Mouse (Mus musculus) small intestine, adult 2 months (tissue): ENCODE measurements around the gene Rpap2. TPM values are rescaled to one million over a fixed set of nuclear protein-coding genes. Genes with fewer than 3 reads are reported as not detected.

Experiments
- H3K27ac ChIP-seq: fragments of 200-500 bp; 2 replicates; pipeline ENCODE4 v1.5.1; 2012; ENCODE audit warnings: low read depth, low read length, control low read depth, inconsistent platforms; ENCODE audit not compliant: insufficient read depth
- H3K27me3 ChIP-seq: fragments of 200-500 bp; 2 replicates; pipeline ENCODE4 v1.6.1; 2012; ENCODE audit warnings: mild to moderate bottlenecking, moderate library complexity, low read length, inconsistent platforms; ENCODE audit not compliant: control insufficient read depth, insufficient read depth
- H3K36me3 ChIP-seq: fragments of 200-500 bp; 2 replicates; pipeline ENCODE4 v1.6.1; 2012; ENCODE audit warnings: mild to moderate bottlenecking, low read length, control low read depth, inconsistent platforms; ENCODE audit not compliant: control insufficient read depth, insufficient read depth
- H3K4me1 ChIP-seq: fragments of 200-500 bp; 2 replicates; pipeline ENCODE4 v1.6.1; 2012; ENCODE audit warnings: low read length, inconsistent platforms, mixed read lengths; ENCODE audit not compliant: control insufficient read depth, insufficient read depth, insufficient read length
- H3K4me3 ChIP-seq: fragments of 200-500 bp; 2 replicates; pipeline ENCODE4 v1.5.1; 2012; ENCODE audit warnings: low read depth, mild to moderate bottlenecking, control low read depth, inconsistent platforms, low read length, moderate library complexity
- CTCF ChIP-seq: fragments of 200-500 bp; IDR thresholded peaks from 2 replicates; pipeline ENCODE4 v1.5.1; 2012; ENCODE audit warnings: low read depth, mild to moderate bottlenecking, control low read depth, inconsistent platforms, low read length, moderate library complexity, mixed read lengths; ENCODE audit not compliant: insufficient replicate concordance, insufficient read length; ENCODE audit errors: extremely low read depth
- POLR2A ChIP-seq: fragments of 200-500 bp; IDR thresholded peaks from 2 replicates; pipeline ENCODE4 v1.6.1; 2012; ENCODE audit warnings: low read depth, mild to moderate bottlenecking, control low read depth, inconsistent platforms, low read length, moderate library complexity
- WGBS: fragments of 180-500 bp; shearing (Covaris S2); methylation state at CpG from one replicate; pipeline ENCODE4 v1.1.7; 2018; 5-methylcytosine and 5-hydroxymethylcytosine counted together
- polyA plus RNA-seq: library from polyadenylated mRNA; depleted of rRNA; stranded (reverse); fragments of >200 nt; gene quantifications from 2 replicates; pipeline ENCODE4 v1.2.3, GENCODE M21; 2012

The Rpap2 gene
- polyA plus RNA-seq, 1 experiment = 0.35 TPM

DNA sequence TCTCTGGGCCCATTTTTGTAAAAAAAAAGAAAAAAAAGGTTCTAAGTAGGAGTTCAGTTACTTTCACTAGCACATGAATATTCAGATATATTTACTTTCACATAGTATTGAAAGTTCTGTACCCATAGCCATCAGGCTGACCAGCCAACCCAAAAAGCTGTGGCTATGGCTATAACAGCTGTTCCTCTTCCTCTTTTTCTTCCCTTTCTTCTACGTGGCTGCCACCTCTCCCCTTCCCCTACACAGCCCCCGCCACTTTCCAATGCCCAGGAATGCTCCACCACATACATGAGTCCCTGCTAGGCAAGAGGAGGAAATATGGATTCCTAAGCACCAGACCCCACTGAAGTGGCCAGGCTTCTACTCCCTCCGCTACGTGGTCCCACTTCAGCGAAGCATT, 84.1 kb downstream of the Rpap2 start:
- WGBS = 77% methylated on average over 5 of the region's 5 CpGs
- no peak overlapping the region for H3K27ac ChIP-seq
- H3K36me3 ChIP-seq = no peaks in the 10 kb centered on the region
- H3K27me3 ChIP-seq = no peaks in the 10 kb centered on the region
- no peak overlapping the region for H3K4me3 ChIP-seq
- TF ChIP-seq POLR2A = no peak
- no peak for TF ChIP-seq CTCF
- no peaks in the 10 kb centered on the region for H3K4me1 ChIP-seq

DNA sequence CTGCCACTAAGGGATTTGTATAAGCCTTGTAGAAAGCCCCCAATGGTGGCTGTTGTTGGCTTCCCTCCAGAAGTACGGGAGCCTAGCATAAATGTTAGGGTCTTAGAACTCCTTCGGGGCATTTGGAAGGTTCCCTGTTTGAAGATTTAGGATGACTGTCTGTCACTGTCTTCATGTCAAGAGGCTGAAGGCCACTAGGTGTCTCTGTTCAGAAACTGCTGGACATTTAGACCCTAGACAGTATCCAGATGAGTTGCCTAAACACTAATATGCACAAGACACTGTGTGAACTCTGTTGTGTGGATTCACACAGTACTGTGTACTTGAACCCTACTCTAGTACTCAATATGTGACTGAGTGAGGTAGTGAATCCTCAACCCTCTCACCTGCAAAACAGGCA, 87.2 kb downstream of the Rpap2 start:
- Histone ChIP-seq H3K36me3 (no peaks in the 10 kb centered on the region), H3K4me1 (peaks cover 10% of the 10 kb centered on the region), H3K27ac (no peak overlapping the region), H3K4me3 (no peak overlapping the region), H3K27me3 (peaks cover 9% of the 10 kb centered on the region)
- 80% methylated on average over 2 of the region's 2 CpGs for WGBS
- no peak for TF ChIP-seq POLR2A
- no peak for TF ChIP-seq CTCF

- WGBS = 92% methylated on average over 5 of the region's 5 CpGs
- Histone ChIP-seq H3K27me3 (peaks cover 10% of the 10 kb centered on the region), H3K36me3 (no peaks in the 10 kb centered on the region), H3K4me3 (no peak overlapping the region), H3K27ac (no peak overlapping the region), H3K4me1 (peaks cover 10% of the 10 kb centered on the region)
- TF ChIP-seq POLR2A = no peak
- TF ChIP-seq CTCF = no peak
Measured at GRCm38 (mm10) chr5:107687161-107687560, 90.0 kb downstream of the Rpap2 start.

DNA sequence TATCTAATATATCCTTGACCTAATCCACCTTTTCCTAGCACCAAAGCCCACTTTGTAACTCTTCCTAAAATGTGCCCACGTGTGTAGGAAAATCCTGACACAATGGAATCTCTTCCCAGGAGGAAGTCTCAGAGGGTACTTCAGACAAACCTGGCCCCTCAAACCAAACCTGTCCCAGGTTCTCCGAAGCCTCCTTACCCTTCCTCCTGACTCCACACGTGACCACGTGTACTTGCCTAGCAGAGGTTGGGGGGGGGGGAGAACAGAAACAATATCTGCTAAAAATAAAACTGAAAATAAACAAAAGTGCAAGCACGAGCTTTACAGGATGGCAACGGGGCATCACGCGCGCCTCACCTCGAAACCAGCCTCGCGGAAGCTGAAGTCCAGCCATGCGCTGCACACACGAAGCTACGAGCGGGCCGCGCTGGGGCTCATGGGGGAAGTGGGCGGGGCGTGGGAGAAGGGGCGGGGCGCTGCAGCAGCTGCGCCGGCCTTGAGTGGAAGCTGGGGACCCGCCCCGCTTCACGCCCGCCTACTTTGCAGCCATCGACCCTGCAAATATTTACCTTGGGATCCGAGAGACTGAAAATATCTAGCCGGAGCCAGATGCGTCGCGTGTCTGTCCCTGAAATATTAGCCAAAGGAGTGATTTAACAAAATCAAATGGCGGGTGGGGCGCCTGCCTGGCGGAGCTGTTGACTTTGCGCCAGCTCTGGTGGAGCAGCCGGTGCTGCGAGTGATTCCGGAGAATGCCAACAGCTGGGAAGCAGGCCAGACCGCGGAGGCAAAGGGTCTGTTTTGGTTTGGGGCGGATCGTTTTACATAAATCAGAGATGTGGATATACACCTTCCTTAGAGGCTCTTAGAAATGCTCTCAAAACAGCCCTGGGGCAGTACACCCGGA, 90.7 kb downstream of the Rpap2 start:
- TF ChIP-seq POLR2A (no peak), CTCF (no peak)
- Histone ChIP-seq H3K4me1 (peaks cover 10% of the 10 kb centered on the region), H3K27me3 (peaks cover 10% of the 10 kb centered on the region), H3K36me3 (no peaks in the 10 kb centered on the region), H3K27ac (peak overlapping the region; percentile 32; the same call in 1 of the 2 replicates), H3K4me3 (peak overlapping the region; percentile 74)
- 8% methylated on average over 46 of the region's 46 CpGs for WGBS

- 9% methylated on average over 9 of the region's 9 CpGs for WGBS
- peak overlapping the region; percentile 74 for H3K4me3 ChIP-seq
- H3K27me3 ChIP-seq = peaks cover 12% of the 10 kb centered on the region
- H3K36me3 ChIP-seq = no peaks in the 10 kb centered on the region
- H3K4me1 ChIP-seq = peaks cover 10% of the 10 kb centered on the region
- H3K27ac ChIP-seq = peak overlapping the region; percentile 17; the same call in 1 of the 2 replicates
- TF ChIP-seq CTCF (no peak), POLR2A (no peak)
Measured at GRCm38 (mm10) chr5:107688499-107688866, 91.3 kb downstream of the Rpap2 start.

- peaks cover 2% of the 10 kb centered on the region; the same call in 1 of the 2 replicates for H3K27me3 ChIP-seq
- no peaks in the 10 kb centered on the region for H3K4me1 ChIP-seq
- TF ChIP-seq CTCF = no peak
- TF ChIP-seq POLR2A = no peak
- no peak overlapping the region for H3K27ac ChIP-seq
- H3K4me3 ChIP-seq = no peak overlapping the region
- H3K36me3 ChIP-seq = no peaks in the 10 kb centered on the region
- WGBS = 81% methylated on average over 3 of the region's 3 CpGs
Measured at GRCm38 (mm10) chr5:107695019-107695418, 97.8 kb downstream of the Rpap2 start.

DNA sequence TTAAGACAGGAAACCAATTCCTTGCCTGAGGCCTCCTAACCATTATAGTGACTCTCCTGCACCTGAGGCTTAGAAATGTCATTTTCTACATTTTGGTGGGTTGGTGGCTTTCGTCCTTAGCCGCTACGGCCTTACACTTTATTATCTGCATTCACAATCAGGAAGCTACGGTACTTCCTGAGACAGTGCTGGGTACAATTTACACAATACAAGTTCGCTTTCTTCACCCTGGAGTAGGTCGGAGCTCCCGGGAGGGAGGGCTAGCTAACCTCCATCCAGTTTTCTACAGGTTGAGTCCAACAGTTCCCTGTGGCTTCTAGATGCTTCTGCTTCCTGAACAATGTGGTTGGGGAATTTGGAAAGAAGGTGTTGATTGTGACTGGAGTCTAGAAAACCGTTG, 101.7 kb downstream of the Rpap2 start:
- Histone ChIP-seq H3K4me3 (no peak overlapping the region), H3K27ac (no peak overlapping the region), H3K4me1 (no peaks in the 10 kb centered on the region), H3K27me3 (no peaks in the 10 kb centered on the region), H3K36me3 (no peaks in the 10 kb centered on the region)
- TF ChIP-seq POLR2A = no peak
- TF ChIP-seq CTCF = no peak
- 73% methylated on average over 8 of the region's 8 CpGs for WGBS

DNA sequence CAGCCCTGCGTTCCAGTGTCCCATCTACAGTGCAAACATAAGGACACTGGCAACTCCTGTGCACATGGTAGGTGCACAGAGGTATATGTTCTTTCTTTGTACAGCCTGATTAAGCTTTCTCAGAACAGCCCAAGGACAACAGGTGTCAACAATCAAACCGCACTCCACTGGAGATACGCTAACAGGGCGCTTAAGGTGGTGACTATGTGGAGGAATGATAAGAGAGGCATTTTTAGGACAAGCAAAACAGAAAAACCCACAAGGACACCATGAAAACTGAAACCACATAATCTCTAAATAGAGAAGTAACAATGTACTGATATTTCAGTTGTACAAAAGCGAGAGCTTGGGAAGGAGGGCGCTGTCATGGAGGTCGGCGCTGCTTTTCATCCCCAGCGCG, 103.7 kb downstream of the Rpap2 start:
- Histone ChIP-seq H3K4me1 (no peaks in the 10 kb centered on the region), H3K27ac (no peak overlapping the region), H3K4me3 (no peak overlapping the region), H3K36me3 (no peaks in the 10 kb centered on the region), H3K27me3 (no peaks in the 10 kb centered on the region)
- 82% methylated on average over 10 of the region's 10 CpGs for WGBS
- no peak for TF ChIP-seq CTCF
- no peak for TF ChIP-seq POLR2A
